Comparison of ENCODE assay signal across 12 mouse cellular contexts in the genomic region with DNA sequence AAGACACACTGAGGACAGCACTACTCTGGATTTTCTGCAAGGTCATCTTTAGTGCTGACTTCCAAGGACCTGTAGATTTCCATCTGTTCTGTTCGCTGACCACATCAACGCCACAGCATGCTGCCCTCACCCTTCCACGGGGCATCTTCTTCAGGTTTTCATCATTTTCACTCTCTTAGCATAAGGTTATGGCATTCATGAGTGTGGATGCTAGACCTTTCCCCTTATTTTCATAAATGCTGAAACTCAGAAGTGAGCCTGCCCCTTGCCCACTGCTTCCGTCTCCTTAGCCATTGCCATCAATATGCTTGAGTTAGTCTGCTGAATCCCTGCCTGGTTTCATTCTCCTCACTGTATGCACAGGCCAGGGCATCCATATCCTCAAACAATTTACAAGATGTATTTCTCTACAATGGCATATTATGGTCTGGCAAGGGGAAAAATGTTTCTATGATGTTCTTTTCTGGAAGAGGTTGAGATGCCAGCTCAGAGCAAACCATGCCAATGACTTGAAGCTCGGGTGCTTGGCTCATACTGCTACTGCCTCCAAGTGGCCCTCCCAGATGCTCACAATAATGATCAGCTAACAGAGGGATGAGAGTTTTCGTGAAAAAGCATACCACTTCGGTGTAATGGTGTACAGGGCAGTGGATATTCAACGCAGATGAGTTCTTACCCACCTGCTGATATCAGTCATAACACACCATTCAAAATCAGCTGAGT.
A peak's percentile ranks its signal among the peaks of the same experiment; 100 is the strongest.
DNase-seq lines count a peak whose midpoint lies in the region; ATAC-seq and TF ChIP-seq lines count a peak whose summit lies in the region.
"Had no signal": no experiment of that assay in that cellular context is flagged by ENCODE, and none has a peak within 500 bp of the region (broad histone marks: within the 10 kb centered on the region; RNA-seq: fewer than 3 reads in every experiment).

No protein-coding gene starts in this region.

- peak; percentile 62 for TF ChIP-seq CTCF in intestine, postnatal 0 days (IDR thresholded peaks at IDR 0.05; ENCODE audit: low read depth)
- TF ChIP-seq CTCF in lung, adult 2 months (IDR thresholded peaks at IDR 0.05; ENCODE audit: insufficient read depth, low read length): peak; percentile 37
- peak; percentile 51; the same call in 1 of the 2 replicates for TF ChIP-seq CTCF in cortical plate, adult 2 months (IDR thresholded peaks at IDR 0.05; ENCODE audit: extremely low read depth, insufficient read depth, low read length)

- H3K4me2 ChIP-seq in intestine, postnatal 0 days (replicated peaks; ENCODE audit: low read depth): no peak overlapping the region
- no peak overlapping the region for H3K4me2 ChIP-seq in intestine, embryonic 15.5 days (replicated peaks)
- H3K4me2 ChIP-seq: heart, embryonic 13.5 days; liver, embryonic 13.5 days had no signal

- H3K4me1 ChIP-seq in intestine, postnatal 0 days (replicated peaks; ENCODE audit: control insufficient read depth, insufficient read depth, low read length): no peaks in the 10 kb centered on the region
- H3K4me1 ChIP-seq in intestine, embryonic 15.5 days (replicated peaks): no peaks in the 10 kb centered on the region
- H3K4me1 ChIP-seq in lung, adult 2 months (ENCODE audit: control insufficient read depth, insufficient read depth, low read length): no peaks in the 10 kb centered on the region
- no peaks in the 10 kb centered on the region; the same call in 1 of the 2 replicates for H3K4me1 ChIP-seq in cortical plate, adult 2 months (ENCODE audit: control insufficient read depth, insufficient read depth, low read length)
- H3K4me1 ChIP-seq: heart, embryonic 13.5 days; liver, embryonic 13.5 days had no signal

- no peak for TF ChIP-seq POLR2A in lung, adult 2 months (IDR thresholded peaks at IDR 0.05; ENCODE audit: borderline replicate concordance, extremely low read depth, low read depth, low read length)
- TF ChIP-seq POLR2A in cortical plate, adult 2 months (IDR thresholded peaks at IDR 0.05; ENCODE audit: extremely low read depth, insufficient read depth, low read length): no peak

- no peak overlapping the region for H3K27ac ChIP-seq in intestine, postnatal 0 days (ENCODE audit: low read depth, low read length)
- H3K27ac ChIP-seq in intestine, embryonic 15.5 days: no peak overlapping the region
- H3K27ac ChIP-seq in cortical plate, adult 2 months (ENCODE audit: insufficient read depth, low read length): 0 out of 2 replicates have a peak overlapping the region, but pooled peaks have one; percentile 19
- H3K27ac ChIP-seq: heart, embryonic 13.5 days; liver, embryonic 13.5 days had no signal

- H3K36me3 ChIP-seq in intestine, postnatal 0 days (ENCODE audit: control insufficient read depth, insufficient read depth): no peaks in the 10 kb centered on the region
- no peaks in the 10 kb centered on the region for H3K36me3 ChIP-seq in intestine, embryonic 15.5 days
- H3K36me3 ChIP-seq: heart, embryonic 13.5 days; liver, embryonic 13.5 days had no signal

- H3K9me3 ChIP-seq in intestine, postnatal 0 days (ENCODE audit: control insufficient read depth): no peaks in the 10 kb centered on the region
- no peaks in the 10 kb centered on the region for H3K9me3 ChIP-seq in intestine, embryonic 15.5 days
- H3K9me3 ChIP-seq: heart, embryonic 13.5 days; liver, embryonic 13.5 days had no signal

- WGBS in intestine, postnatal 0 days: 89% methylated on average over 8 of the region's 8 CpGs
- WGBS in intestine, embryonic 15.5 days: 89% methylated on average over 8 of the region's 8 CpGs
- 88% methylated on average over 8 of the region's 8 CpGs for WGBS in lung, adult 2 months

- H3K4me3 ChIP-seq in intestine, postnatal 0 days (ENCODE audit: low read depth, low read length): no peak overlapping the region
- no peak overlapping the region for H3K4me3 ChIP-seq in intestine, embryonic 15.5 days (replicated peaks)
- no peak overlapping the region for H3K4me3 ChIP-seq in lung, adult 2 months (replicated peaks; ENCODE audit: extremely low read depth, low read depth, low read length)
- H3K4me3 ChIP-seq in cortical plate, adult 2 months (ENCODE audit: insufficient read depth, low read length): no peak overlapping the region
- H3K4me3 ChIP-seq: erythroblast, embryonic 14.5 days; heart, embryonic 13.5 days; liver, embryonic 13.5 days had no signal

- H3K9ac ChIP-seq in intestine, postnatal 0 days (ENCODE audit: low read depth, low read length): no peak overlapping the region
- no peak overlapping the region for H3K9ac ChIP-seq in intestine, embryonic 15.5 days
- H3K9ac ChIP-seq: heart, embryonic 13.5 days; liver, embryonic 13.5 days had no signal

- H3K27me3 ChIP-seq in intestine, postnatal 0 days (replicated peaks; ENCODE audit: control insufficient read depth, insufficient read depth, low read length): no peaks in the 10 kb centered on the region
- H3K27me3 ChIP-seq in intestine, embryonic 15.5 days (replicated peaks): no peaks in the 10 kb centered on the region
- H3K27me3 ChIP-seq: heart, embryonic 13.5 days; liver, embryonic 13.5 days had no signal

- ATAC-seq in intestine, postnatal 0 days: no peak
- no peak for ATAC-seq in intestine, embryonic 15.5 days
- ATAC-seq: hindbrain, embryonic 16.5 days had no signal

- DNase-seq in lung, adult 2 months: no peak
- no peak for DNase-seq in lung, postnatal 14 days
- peak; percentile 45 for DNase-seq in cerebellum, adult 11 months
- no peak for DNase-seq in yolk sac, embryonic 10.5 days (ENCODE audit: low spot score)
- DNase-seq: liver, embryonic 13.5 days; thymus, postnatal 25 days had no signal
